Mouse (Mus musculus): Measurements from ENCODE around the gene Dcun1d4.

- TF ChIP-seq CTCF (IDR thresholded peaks at IDR 0.05; ENCODE audit: low read depth) (no peak), EP300 (IDR thresholded peaks at IDR 0.05; ENCODE audit: low read depth) (no peak)
Measured at GRCm38 (mm10) chr5:73502422-73502821, 21.6 kb downstream of the Dcun1d4 start.

All from heart, postnatal 0 days (tissue).